Mouse (Mus musculus) midbrain, embryonic 16.5 days (tissue): Measurements from ENCODE around the gene Dtx1. TPM values are rescaled to one million over a fixed set of nuclear protein-coding genes. Genes with fewer than 3 reads are reported as not detected.

Source experiments
- ATAC-seq: fragments of 200-750 bp; cut with Nextera tagmentation; 2 replicates; pipeline ENCODE4 v1.8.0; 2017; ENCODE audit warnings: moderate TSS enrichment
- H3K27ac ChIP-seq: fragments of 300-500 bp; sonication (generic); 2 replicates; pipeline ENCODE4 v1.5.1; 2014; ENCODE audit warnings: mild to moderate bottlenecking, low read length, mixed read lengths
- H3K27me3 ChIP-seq: fragments of 300-500 bp; sonication (generic); 2 replicates; pipeline ENCODE4 v1.6.1; 2014; ENCODE audit warnings: low read depth, low read length, mixed read lengths; ENCODE audit not compliant: control insufficient read depth, insufficient read depth
- H3K36me3 ChIP-seq: fragments of 300-500 bp; sonication (generic); 2 replicates; pipeline ENCODE4 v1.6.1; 2014; ENCODE audit warnings: mild to moderate bottlenecking, low read length, moderate library complexity, mixed read lengths; ENCODE audit not compliant: control insufficient read depth, insufficient read depth
- H3K4me1 ChIP-seq: fragments of 300-500 bp; sonication (generic); 2 replicates; pipeline ENCODE4 v1.6.1; 2014; ENCODE audit warnings: mild to moderate bottlenecking, low read length, mixed read lengths; ENCODE audit not compliant: control insufficient read depth, insufficient read depth
- H3K4me2 ChIP-seq: fragments of 300-500 bp; sonication (generic); 2 replicates; pipeline ENCODE4 v1.6.1; 2014; ENCODE audit warnings: mild to moderate bottlenecking, low read length, mixed read lengths
- H3K4me3 ChIP-seq: fragments of 300-500 bp; sonication (generic); 2 replicates; pipeline ENCODE4 v1.5.1; 2014; ENCODE audit warnings: low read depth, mild to moderate bottlenecking, low read length, moderate library complexity, mixed read lengths
- H3K9ac ChIP-seq: fragments of 300-500 bp; sonication (generic); 2 replicates; pipeline ENCODE4 v1.6.1; 2014; ENCODE audit warnings: low read depth, low read length, mixed read lengths
- H3K9me3 ChIP-seq: fragments of 300-500 bp; sonication (generic); replicated peaks from 2 replicates; pipeline ENCODE4 v1.6.1; 2014; ENCODE audit warnings: mild to moderate bottlenecking, low read length, mixed read lengths; ENCODE audit not compliant: control insufficient read depth, poor library complexity, severe bottlenecking
- WGBS: fragments of 180-500 bp; shearing (Covaris S2); extraction: QIAGEN DNeasy Blood & Tissue Kit; methylation state at CpG from one replicate; pipeline ENCODE4 v1.1.7; 2014; 5-methylcytosine and 5-hydroxymethylcytosine counted together
- polyA plus RNA-seq: library from polyadenylated mRNA; unstranded; fragments of >200 nt; fragmentation: Nextera tagmentation; extraction: Ambion mirVana; gene quantifications from 2 replicates; pipeline ENCODE4 v1.2.1, GENCODE M21; 2015

The Dtx1 gene
- polyA plus RNA-seq, 1 experiment from 2014 or later: 49.6 TPM

DNA sequence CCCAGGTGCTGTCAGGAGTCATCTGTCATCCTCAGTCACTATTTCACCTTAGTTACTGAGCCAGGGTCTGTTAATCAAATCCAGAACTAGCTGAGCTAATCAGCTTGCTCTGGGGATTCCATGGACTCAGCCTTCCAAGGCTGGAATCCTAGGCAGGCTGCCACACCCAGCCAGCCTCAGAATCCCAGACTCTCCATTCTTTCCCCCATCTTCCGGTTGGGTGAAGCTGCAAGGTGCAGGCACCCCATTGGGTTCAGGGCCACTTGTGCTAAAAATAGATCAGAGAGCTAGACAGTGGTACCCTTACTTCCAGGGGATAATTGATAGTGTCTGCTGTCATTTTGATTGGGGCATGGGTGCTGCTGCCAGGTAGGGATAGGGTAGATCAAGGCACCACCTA lies 21.0 kb upstream of the Dtx1 start:
- WGBS: 57% methylated on average over 1 of the region's 1 CpGs
- Histone ChIP-seq H3K4me1 (no peaks in the 10 kb centered on the region), H3K9me3 (no peaks in the 10 kb centered on the region), H3K4me3 (no peak overlapping the region), H3K4me2 (no peak overlapping the region), H3K27me3 (no peaks in the 10 kb centered on the region), H3K9ac (no peak overlapping the region), H3K27ac (no peak overlapping the region), H3K36me3 (no peaks in the 10 kb centered on the region)
- no peak for ATAC-seq

DNA sequence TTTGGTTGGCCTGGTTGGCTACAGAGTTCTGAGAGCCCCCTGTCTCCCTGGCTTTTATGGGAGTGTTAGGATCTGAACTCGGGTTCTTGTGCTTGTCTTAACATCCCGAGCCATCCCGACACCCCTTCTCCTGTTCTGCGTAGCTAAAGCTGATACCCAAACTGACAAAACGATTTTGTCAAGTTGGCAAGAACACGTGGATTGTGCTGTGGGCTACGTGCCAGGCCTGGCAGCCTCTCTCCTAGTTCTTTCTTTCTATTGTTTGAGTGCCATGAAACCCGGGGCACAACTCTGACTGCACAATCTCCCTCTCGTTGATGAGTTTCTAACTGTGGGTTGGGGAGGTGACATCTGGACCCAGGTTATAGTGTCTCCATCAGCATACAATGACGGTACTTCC lies 17.6 kb upstream of the Dtx1 start:
- no peaks in the 10 kb centered on the region for H3K4me1 ChIP-seq
- 59% methylated on average over 10 of the region's 10 CpGs for WGBS
- no peaks in the 10 kb centered on the region for H3K27me3 ChIP-seq
- no peak overlapping the region for H3K9ac ChIP-seq
- H3K27ac ChIP-seq: no peak overlapping the region
- no peaks in the 10 kb centered on the region for H3K9me3 ChIP-seq
- no peak overlapping the region for H3K4me3 ChIP-seq
- no peak overlapping the region for H3K4me2 ChIP-seq
- no peak for ATAC-seq
- H3K36me3 ChIP-seq: no peaks in the 10 kb centered on the region

DNA sequence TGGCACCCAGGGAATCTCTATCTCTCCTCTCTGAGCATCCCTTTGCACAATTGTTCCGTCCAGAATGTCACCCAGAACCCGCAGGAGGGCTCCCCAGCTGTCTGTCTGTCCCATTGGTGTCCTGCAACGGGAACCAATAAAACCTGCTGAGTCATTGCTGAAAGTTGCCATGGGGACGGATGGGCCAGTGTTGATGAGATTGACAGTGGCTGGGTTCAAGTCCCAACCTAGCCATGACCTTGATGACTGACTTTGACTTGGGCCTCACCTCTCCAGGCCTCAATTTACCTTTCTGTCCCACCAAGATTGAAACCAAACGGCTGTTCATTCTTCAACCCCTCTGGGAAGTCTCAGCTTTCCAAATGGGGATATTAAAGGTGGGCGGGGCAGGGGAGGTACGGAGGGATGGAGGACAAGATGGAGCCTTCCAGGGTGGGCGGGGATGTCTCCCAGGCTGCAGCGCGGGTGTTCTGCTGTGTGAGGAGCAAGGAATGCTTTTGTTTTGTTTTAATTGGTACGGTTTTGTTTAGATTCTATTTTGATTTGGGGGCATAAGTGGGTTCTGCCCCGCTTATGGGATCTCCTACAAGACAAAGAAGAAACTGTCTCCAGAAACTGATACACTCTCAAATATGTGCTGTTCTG lies 14.2 kb upstream of the Dtx1 start:
- H3K9me3 ChIP-seq: no peaks in the 10 kb centered on the region
- no peak for ATAC-seq
- H3K4me3 ChIP-seq: no peak overlapping the region
- WGBS: 59% methylated on average over 12 of the region's 12 CpGs
- H3K27me3 ChIP-seq: no peaks in the 10 kb centered on the region
- H3K9ac ChIP-seq: no peak overlapping the region
- H3K36me3 ChIP-seq: no peaks in the 10 kb centered on the region
- H3K4me1 ChIP-seq: no peaks in the 10 kb centered on the region
- no peak overlapping the region for H3K4me2 ChIP-seq
- no peak overlapping the region for H3K27ac ChIP-seq

DNA sequence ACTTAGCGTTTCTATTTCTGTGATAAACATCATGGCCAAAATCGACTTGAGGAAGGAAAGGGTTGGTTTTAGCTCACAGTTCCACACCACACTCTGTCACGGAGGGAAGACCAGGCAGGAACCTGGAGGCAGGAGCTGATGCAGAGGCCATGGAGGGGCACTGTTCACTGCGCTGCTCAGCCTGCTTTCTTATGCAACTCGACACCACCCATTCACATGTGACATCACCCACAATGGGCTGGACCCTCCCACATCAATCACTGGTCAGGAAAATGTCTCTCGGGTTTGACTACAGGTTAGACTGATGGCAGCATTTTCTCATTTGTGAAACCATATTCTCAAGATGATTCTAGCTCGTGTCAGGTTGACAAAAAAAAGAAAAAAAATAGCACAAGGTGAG lies 9.3 kb upstream of the Dtx1 start:
- Histone ChIP-seq H3K4me3 (no peak overlapping the region), H3K4me1 (no peaks in the 10 kb centered on the region), H3K9ac (no peak overlapping the region), H3K36me3 (no peaks in the 10 kb centered on the region), H3K4me2 (no peak overlapping the region), H3K9me3 (no peaks in the 10 kb centered on the region; the same call in 1 of the 2 replicates), H3K27me3 (no peaks in the 10 kb centered on the region), H3K27ac (no peak overlapping the region)
- ATAC-seq: no peak
- WGBS: 67% methylated on average over 7 of the region's 7 CpGs

DNA sequence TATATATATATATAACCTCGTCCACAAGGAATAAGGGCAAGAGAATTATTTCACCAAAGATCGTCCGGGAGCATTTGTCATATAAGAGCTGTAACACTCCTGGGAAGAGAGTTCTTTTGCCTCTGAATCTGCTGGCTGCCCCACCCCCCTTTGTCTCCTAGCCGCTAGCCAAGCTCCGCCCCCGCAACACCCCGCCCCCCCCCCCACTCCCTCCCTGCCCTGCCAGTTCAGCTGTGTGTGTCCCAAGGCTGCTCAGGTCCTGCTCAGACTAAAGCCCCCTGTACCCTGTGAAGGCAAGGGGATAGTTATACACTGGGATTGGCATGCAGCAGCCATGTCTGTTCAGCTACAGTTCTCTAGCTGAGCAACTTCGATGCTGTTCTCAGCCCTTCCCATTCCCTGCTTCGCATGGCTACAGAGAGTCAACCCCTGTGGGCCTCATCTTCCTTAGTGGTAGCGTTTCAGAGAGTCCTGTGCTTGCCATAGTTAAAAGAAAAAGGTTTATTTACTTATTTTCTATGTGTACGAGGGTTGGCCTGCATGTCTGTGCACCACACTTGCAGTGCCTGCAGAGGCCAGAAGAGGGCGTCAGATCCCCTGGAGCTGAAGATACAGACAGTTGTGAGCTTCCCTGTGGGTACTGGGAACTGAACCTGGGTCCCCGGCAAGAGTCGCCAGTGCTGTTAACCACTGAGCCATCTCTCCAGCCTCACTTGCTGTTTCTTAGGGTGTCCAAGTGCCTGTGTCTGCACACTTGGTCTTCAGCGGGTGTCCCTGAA lies 7.1 kb upstream of the Dtx1 start:
- no peaks in the 10 kb centered on the region for H3K27me3 ChIP-seq
- no peak overlapping the region for H3K9ac ChIP-seq
- H3K27ac ChIP-seq: no peak overlapping the region
- no peak overlapping the region for H3K4me2 ChIP-seq
- H3K36me3 ChIP-seq: no peaks in the 10 kb centered on the region
- ATAC-seq: no peak
- H3K9me3 ChIP-seq: no peaks in the 10 kb centered on the region; the same call in 1 of the 2 replicates
- no peak overlapping the region for H3K4me3 ChIP-seq
- 60% methylated on average over 14 of the region's 15 CpGs for WGBS
- H3K4me1 ChIP-seq: no peaks in the 10 kb centered on the region

DNA sequence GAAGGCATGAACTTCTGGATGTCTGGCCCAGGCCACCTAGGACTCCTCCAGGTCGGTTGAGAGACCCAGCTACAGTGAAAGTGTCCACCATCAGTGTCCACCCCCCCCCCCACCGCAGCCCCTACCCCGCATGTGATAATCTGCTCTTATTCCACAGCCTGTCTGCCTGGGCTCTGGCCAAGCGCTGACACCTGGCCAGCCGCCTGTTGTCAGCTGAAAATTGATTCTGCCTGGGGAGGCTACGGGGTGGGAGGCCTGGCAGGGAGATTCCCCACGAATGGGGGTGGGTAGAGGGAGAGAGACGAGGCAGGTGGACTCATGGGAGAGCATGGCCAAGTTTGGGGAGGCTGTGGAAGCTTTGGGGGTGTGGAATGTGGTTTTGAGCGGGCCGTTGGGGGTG lies 5.4 kb upstream of the Dtx1 start:
- Histone ChIP-seq H3K27me3 (no peaks in the 10 kb centered on the region), H3K9ac (no peak overlapping the region), H3K4me3 (no peak overlapping the region), H3K27ac (no peak overlapping the region), H3K4me2 (no peak overlapping the region), H3K9me3 (no peaks in the 10 kb centered on the region; the same call in 1 of the 2 replicates), H3K4me1 (peaks cover 3% of the 10 kb centered on the region), H3K36me3 (no peaks in the 10 kb centered on the region)
- no peak for ATAC-seq
- 84% methylated on average over 10 of the region's 10 CpGs for WGBS

DNA sequence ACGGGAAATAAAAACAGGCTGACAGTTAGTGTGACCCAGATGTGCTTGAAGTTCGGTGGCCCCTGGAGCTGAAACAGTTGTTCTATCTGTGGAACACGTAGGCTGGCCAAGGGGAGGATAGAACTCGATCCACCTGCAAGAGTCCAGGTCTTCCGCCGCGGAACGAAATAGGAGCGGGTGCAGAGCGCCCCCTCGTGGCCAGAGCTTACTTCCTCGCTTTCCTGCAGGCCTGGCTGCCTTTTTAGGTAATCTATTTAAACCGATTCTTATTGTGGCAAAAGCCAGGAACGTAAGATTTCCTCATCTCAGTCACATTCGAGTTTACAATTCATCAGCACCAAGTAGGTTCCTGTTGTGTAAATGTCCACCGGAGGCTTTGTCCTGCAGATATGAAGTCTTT lies 2.6 kb upstream of the Dtx1 start:
- H3K9me3 ChIP-seq: no peaks in the 10 kb centered on the region
- 5% methylated on average over 16 of the region's 16 CpGs for WGBS
- H3K4me2 ChIP-seq: peak overlapping the region; percentile 19; the same call in 1 of the 2 replicates
- no peaks in the 10 kb centered on the region for H3K36me3 ChIP-seq
- peaks cover 15% of the 10 kb centered on the region for H3K4me1 ChIP-seq
- no peak overlapping the region for H3K4me3 ChIP-seq
- H3K27ac ChIP-seq: no peak overlapping the region
- no peak overlapping the region for H3K9ac ChIP-seq
- H3K27me3 ChIP-seq: no peaks in the 10 kb centered on the region
- no peak for ATAC-seq

DNA sequence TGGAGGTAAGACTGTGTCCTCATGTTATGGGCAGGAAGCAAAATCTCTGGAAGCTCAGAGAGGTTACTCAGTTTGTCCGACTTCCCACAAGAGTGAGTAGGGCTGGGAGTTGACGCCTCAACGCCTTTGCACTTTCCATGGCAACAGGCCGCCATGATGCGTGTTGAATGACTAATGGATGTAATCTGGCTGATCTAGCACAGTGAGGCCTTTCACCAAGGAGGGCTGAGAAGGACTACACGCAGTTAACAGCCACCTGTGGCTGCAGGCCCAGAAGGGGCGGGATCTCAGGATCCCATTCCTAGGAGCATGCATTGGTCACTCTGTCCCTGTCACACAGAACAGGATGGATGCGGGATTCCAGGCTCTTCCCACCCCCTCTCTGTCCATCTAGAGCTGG lies 994 bp upstream of the Dtx1 start:
- Histone ChIP-seq H3K9me3 (no peaks in the 10 kb centered on the region), H3K27ac (no peak overlapping the region), H3K27me3 (no peaks in the 10 kb centered on the region), H3K9ac (no peak overlapping the region), H3K4me1 (peaks cover 30% of the 10 kb centered on the region), H3K4me2 (no peak overlapping the region), H3K36me3 (no peaks in the 10 kb centered on the region), H3K4me3 (no peak overlapping the region)
- WGBS: 61% methylated on average over 8 of the region's 8 CpGs
- ATAC-seq: no peak

DNA sequence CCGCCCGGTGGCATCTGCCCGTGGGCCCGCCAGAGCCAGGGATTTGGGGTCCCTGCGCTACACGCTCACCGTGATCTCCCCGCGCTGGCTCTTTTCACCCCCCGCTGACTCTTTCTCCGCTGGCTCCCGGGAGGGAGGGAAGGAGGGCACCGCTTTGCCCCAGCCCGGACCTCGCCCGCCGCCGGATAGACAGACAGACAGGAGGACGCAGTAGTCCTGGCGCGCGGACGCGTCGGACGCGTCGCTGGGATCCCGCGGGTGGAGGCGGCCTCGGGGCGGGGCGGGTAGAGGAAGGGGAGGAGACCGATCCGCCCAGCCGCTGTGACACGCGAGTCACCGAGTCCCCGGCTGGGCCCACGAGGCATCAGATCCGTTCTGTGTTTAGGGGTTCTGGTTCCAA lies 311 bp downstream of the Dtx1 start:
- Histone ChIP-seq H3K27ac (peak overlapping the region; percentile 92), H3K4me1 (peaks cover 43% of the 10 kb centered on the region), H3K36me3 (no peaks in the 10 kb centered on the region), H3K9me3 (no peaks in the 10 kb centered on the region), H3K27me3 (no peaks in the 10 kb centered on the region), H3K4me2 (peak overlapping the region; percentile 95), H3K9ac (peak overlapping the region; percentile 99), H3K4me3 (peak overlapping the region; percentile 91)
- ATAC-seq: peak; percentile 52
- WGBS: 0% methylated on average over 29 of the region's 43 CpGs
